Mouse (Mus musculus) myocyte (in vitro differentiated cells): Measurements from ENCODE around the gene Ccdc136.

ENCODE experiments used
- POLR2A ChIP-seq: IDR thresholded peaks from one replicate; pipeline ENCODE4 v1.6.1; 2011; ENCODE audit warnings: low read depth, mild to moderate bottlenecking, control low read depth, moderate library complexity; ENCODE audit not compliant: insufficient read length
- TCF3 ChIP-seq: IDR thresholded peaks from one replicate; pipeline ENCODE4 v1.6.1; 2011; ENCODE audit warnings: low read depth, control low read depth; ENCODE audit not compliant: insufficient read length

DNA sequence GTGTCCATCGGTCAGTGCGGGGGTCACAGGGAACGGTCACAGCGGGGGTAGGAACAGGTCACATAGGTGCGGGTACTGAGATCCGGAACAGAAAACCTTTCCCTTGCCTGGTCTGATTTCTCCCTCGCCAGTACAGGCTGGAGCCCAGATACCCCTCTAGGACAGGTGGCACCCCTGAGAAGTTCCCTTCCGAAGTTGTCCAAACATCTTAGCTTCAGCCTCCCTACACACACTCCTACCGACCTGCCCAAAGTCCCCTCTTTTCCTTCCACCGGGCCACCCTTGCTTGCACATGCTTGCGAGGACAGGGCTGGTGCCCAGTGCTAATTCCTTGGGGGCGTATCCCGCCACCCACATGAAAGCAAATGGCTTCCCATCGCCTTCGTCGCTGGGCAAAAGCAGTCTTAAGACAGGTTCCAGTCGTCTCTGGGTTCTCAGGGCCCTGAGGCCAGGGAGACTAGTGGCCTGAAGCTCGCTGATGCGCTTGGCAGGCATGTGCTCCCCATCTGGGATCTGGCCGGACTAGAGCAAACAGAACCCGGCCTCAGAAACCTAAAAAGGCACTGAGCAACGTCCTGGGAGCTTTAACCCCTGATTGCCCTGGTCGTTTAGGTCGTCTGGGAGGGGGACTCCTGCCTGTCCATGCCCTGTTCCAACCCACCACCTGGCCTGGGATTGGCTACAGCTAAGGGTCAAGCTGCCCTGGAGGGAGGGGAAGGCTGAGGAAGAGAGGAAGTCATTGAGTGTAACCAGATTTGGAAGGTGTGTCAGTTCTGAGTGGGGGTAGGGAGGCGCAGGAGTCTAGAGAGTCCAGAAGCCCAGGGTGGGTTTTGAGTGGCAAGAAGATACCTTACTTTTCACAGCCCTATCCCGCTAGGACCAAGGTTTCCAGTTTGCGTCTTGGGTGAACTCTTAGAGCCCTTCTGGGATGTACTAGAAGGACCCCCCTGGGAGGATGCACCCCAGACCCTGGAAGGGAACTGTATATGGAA is 38.0 kb downstream of the Ccdc136 start:
- TF ChIP-seq POLR2A = peak; percentile 79
- no peak for TF ChIP-seq TCF3
